Mouse (Mus musculus) kidney, postnatal 25 days (tissue): ENCODE measurements around the gene Hpse2.

ENCODE experiments used
- DNase-seq, 2 experiments: peaks; one replicate each; pipeline ENCODE4 v3.0.0; 2021; ENCODE audit warnings: mixed read lengths in 2 of 2

Hpse2 gene

GRCm38 (mm10) chr19:42770141-42770872, 617.8 kb downstream of the Hpse2 start:
- no peak for DNase-seq

GRCm38 (mm10) chr19:42769648-42770047, 618.5 kb downstream of the Hpse2 start:
- peak; percentile 52 to 72 for DNase-seq

- no peak for DNase-seq
Measured at GRCm38 (mm10) chr19:42767361-42767760, 620.8 kb downstream of the Hpse2 start.

- no peak for DNase-seq
Measured at GRCm38 (mm10) chr19:42764398-42764797, 623.8 kb downstream of the Hpse2 start.

DNA sequence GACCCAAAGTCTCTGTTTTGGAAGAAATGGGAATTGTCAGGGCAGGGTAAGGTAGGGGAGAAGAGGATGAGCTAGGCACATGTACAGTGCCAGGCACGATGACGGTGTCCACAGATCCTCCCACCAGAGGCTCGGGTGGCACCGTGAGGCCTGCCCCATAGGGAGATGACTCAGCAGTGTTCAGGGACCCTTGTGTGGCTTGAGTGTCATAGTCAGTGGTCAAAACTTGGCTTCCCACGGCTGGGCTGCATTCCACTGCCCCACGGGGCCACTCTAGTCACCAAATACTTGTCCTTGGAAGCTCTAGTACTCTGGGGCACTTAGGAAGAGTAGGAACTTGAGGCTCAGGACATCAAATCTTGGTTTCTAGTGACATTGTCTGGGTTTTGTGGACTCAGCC, 631.5 kb downstream of the Hpse2 start:
- DNase-seq: no peak

DNA sequence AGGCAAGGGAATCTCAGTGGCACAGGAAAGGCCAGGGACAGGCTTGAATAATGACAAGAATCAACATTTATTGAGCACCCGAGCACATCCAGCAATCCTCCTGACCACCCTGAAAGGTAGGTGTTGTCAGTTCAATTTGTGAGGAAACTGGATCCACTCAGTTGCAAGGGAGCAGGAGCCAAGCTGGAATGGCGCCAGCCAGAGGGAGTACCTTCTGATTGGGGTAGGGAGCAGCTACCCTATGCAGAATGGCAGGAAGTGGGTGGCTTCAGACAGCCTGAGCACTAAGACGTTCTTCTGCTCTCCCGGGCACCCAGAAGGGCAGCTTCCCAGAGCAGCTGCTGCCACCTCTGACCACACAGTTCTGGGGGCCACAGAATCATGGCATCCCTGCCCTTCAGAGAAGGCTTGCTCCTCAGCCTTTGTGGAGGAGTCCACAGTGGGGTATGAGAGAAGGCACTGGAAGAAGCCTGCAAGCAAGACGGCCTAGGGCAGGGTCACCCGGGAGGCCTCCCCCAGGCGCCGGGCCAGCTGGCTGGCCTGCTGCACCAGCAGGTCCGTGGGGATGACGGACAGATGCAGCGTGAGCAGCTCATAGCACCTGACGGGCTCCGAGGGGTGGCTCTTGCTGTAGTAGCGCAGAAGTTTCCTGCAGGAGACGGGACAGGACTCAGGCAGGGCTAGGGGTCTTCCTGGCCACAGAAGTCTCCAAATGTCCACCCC, 632.8 kb downstream of the Hpse2 start:
- peak; percentile 66 to 83 for DNase-seq

- peak; percentile 93 for DNase-seq
Measured at GRCm38 (mm10) chr19:42753141-42753917, 634.8 kb downstream of the Hpse2 start.

- peak; percentile 94 to 95 for DNase-seq
Measured at GRCm38 (mm10) chr19:42752363-42752931, 635.7 kb downstream of the Hpse2 start, which contains the start of gene Pyroxd2. Pyroxd2 (minus strand) TSS chr19:42752775.

GRCm38 (mm10) chr19:42750196-42750595, 638.0 kb downstream of the Hpse2 start:
- peak; percentile 55 to 60 for DNase-seq

- DNase-seq: no peak
Measured at GRCm38 (mm10) chr19:42746702-42747101, 641.5 kb downstream of the Hpse2 start.

DNA sequence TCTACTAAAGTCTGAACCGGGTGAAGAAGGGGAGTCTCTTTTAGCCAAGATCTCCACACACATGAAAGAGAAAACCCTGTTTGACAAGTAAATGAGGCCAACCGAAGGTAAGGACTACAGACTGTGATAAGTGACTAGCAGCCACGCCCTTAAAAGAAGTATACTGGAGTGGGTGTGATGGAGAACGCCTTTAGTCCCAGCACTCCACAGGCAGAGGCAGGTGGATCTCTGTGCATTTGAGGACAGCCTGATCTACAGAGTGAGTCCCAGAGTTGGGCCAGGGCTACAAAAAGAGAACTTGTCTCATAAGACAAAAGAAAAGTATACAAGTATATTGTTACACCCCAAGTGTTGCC, 642.3 kb downstream of the Hpse2 start:
- no peak for DNase-seq

GRCm38 (mm10) chr19:42745084-42745868, 642.9 kb downstream of the Hpse2 start:
- no peak for DNase-seq

- DNase-seq: peak; percentile 68 to 73
Measured at GRCm38 (mm10) chr19:42744162-42744586, 644.0 kb downstream of the Hpse2 start.

GRCm38 (mm10) chr19:42743261-42743660, 644.9 kb downstream of the Hpse2 start:
- DNase-seq: no peak

DNA sequence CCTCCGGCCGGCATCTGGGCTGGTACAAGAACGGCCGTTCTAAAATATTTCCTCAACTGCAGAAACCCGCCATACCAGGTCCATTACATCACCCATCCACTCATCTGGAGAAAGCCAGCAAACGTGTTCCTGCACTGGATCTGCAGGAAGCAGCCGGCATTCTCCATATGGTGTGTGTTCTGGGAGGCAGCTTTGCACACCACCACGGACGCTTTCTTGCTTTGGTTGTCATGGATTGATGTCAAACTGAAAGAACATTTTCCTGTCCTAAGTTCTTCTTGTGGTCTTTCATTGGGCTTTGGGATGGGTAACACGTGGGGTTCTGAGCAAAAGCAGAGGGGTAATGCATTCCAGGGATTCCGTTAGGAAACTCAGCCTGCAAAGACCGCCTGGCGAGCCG, 646.3 kb downstream of the Hpse2 start:
- no peak for DNase-seq

DNA sequence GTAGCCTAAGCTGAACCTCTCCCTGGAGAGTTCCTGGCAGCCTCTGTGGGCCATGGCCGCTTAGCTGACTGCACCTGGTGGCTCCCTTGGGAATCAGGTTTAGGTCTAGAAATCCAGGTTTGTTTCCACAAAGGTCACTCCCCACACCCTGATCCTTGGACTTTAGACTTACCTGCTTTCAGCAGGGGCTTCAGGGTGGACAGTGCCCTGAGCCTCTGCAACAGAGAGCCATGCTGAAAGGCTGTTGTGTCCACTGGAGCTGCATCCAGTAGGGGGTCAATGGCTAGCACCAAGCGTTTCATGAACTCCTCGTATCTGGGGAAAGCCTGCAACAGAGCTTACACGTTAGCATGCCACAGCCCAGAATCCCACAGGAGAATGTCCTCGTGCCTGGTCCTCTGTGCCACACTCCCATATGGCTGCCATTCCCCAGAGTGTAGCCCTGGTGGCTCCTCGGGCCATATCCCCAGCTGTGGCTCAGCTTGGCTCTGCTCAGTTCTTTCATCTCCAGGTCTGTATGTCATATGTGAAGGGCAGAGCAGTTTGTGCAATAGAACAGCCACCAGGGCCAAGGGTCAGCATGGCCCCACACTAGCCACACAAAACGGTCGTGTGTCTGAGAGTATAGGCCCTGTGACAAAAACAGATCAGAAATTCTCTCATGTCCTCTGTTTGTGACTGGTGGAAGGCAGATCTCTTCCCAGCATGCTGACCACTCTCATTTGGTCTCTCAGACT, 647.8 kb downstream of the Hpse2 start:
- no peak for DNase-seq

DNA sequence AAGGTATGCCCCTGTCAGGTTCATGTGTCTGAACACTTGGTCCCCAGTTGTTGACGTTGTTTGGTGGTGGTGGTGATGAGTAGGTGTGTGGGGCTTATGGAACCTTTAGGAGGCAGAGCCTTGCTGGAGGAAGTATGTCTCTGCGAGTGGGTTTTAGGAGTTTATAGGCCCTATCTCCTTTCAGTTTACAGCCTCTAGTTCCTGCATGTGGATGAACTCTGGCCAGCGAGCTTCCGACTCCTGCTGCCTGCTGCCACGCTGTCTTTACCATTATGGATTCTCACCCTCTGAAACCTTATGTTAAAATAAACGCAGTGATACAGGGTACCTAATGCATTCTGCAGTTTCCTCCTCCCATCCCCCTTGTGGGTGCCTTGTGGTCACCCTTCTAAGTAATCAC, 648.4 kb downstream of the Hpse2 start:
- DNase-seq: no peak

DNA sequence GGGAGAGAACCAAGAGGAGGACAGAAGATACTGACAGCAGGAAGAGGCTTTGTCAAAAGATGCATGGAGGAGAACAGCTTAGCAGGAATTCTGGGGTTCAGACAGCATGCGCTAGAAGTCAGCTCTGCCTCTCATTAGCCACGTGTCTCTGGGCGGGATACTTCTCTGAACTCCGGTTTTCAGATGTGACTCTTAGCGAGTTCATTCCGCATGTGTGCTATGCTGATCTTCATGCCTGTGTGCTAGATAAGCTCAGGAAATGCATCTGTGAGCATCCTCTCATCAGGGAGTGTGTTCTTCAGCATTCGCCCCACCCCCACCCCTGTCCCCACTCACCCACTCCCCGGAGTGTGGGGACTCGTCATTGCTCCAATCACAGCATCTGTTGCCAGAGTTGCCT, 650.4 kb downstream of the Hpse2 start:
- DNase-seq: no peak
